Mouse (Mus musculus): ENCODE results near the gene Meis2.

- TF ChIP-seq CTCF (IDR thresholded peaks at IDR 0.05; ENCODE audit: control insufficient read depth, insufficient read depth, insufficient replicate concordance, low read depth, low read length) = no peak
- TF ChIP-seq POLR2A (IDR thresholded peaks at IDR 0.05; ENCODE audit: control insufficient read depth, low read depth, low read length) = no peak
Observed at GRCm38 (mm10) chr2:116009097-116009970, 56.3 kb downstream of the Meis2 start.
